8 mouse cellular contexts compared by ENCODE assay signal in genomic region chr17:68837859-68838194, GRCm38 (mm10). TPM values are rescaled to one million over a fixed set of nuclear protein-coding genes. Genes with fewer than 3 reads are reported as not detected.
A peak's percentile ranks its signal among the peaks of the same experiment; 100 is the strongest.
DNase-seq lines count a peak whose midpoint lies in the region; ATAC-seq and TF ChIP-seq lines count a peak whose summit lies in the region.

No protein-coding gene starts in this region.

- H3K36me3 ChIP-seq in kidney, postnatal 0 days (ENCODE audit: insufficient read depth, low read length) = no peaks in the 10 kb centered on the region
- H3K36me3 ChIP-seq in forebrain, embryonic 16.5 days (ENCODE audit: control insufficient read depth, insufficient read depth) = no peaks in the 10 kb centered on the region
- H3K36me3 ChIP-seq in midbrain, embryonic 15.5 days (replicated peaks) = no peaks in the 10 kb centered on the region

- peak overlapping the region; percentile 81 for H3K4me2 ChIP-seq in kidney, postnatal 0 days (ENCODE audit: low read length)
- H3K4me2 ChIP-seq in forebrain, embryonic 16.5 days (ENCODE audit: low read length) = peak overlapping the region; percentile 89
- H3K4me2 ChIP-seq in midbrain, embryonic 15.5 days = peak overlapping the region; percentile 84

- TF ChIP-seq POLR2A in cortical plate, adult 2 months (IDR thresholded peaks at IDR 0.05; ENCODE audit: extremely low read depth, insufficient read depth, low read length) = no peak

- H3K27ac ChIP-seq in kidney, postnatal 0 days = no peak overlapping the region
- H3K27ac ChIP-seq in cortical plate, adult 2 months (ENCODE audit: insufficient read depth, low read length) = peak overlapping the region; percentile 68
- H3K27ac ChIP-seq in forebrain, embryonic 16.5 days (ENCODE audit: low read length) = peak overlapping the region; percentile 33
- peak overlapping the region; percentile 71 for H3K27ac ChIP-seq in midbrain, embryonic 15.5 days

- H3K9me3 ChIP-seq in kidney, postnatal 0 days (replicated peaks; ENCODE audit: low read length) = no peaks in the 10 kb centered on the region
- H3K9me3 ChIP-seq in forebrain, embryonic 16.5 days (ENCODE audit: control insufficient read depth, low read length) = no peaks in the 10 kb centered on the region
- no peaks in the 10 kb centered on the region for H3K9me3 ChIP-seq in midbrain, embryonic 15.5 days

- peak overlapping the region; percentile 45 for H3K4me3 ChIP-seq in kidney, postnatal 0 days (replicated peaks; ENCODE audit: low read depth, low read length)
- peak overlapping the region; percentile 58 for H3K4me3 ChIP-seq in cortical plate, adult 2 months (ENCODE audit: insufficient read depth, low read length)
- peak overlapping the region; percentile 69 for H3K4me3 ChIP-seq in forebrain, embryonic 16.5 days (replicated peaks; ENCODE audit: low read length)
- peak overlapping the region; percentile 86 for H3K4me3 ChIP-seq in midbrain, embryonic 15.5 days

- DNase-seq in kidney, postnatal 0 days (ENCODE audit: low spot score) = no peak
- no peak for DNase-seq in kidney, postnatal 36 days
- no peak for DNase-seq in MN1 (ENCODE audit: low spot score)
- DNase-seq in thymus, adult 18-20 months = no peak

- ATAC-seq in kidney, postnatal 0 days (replicated peaks; ENCODE audit: low FRiP score, low read depth) = no peak
- ATAC-seq in forebrain, embryonic 16.5 days = no peak
- no peak for ATAC-seq in midbrain, embryonic 15.5 days (replicated peaks)
- no peak for ATAC-seq in granulocyte monocyte progenitor cell, adult 5-6 weeks (replicated peaks; ENCODE audit: poor library complexity, severe bottlenecking)

- peaks cover 46% of the 10 kb centered on the region for H3K27me3 ChIP-seq in kidney, postnatal 0 days (ENCODE audit: insufficient read depth, low read length)
- H3K27me3 ChIP-seq in forebrain, embryonic 16.5 days (replicated peaks; ENCODE audit: control insufficient read depth, insufficient read depth, low read length) = peaks cover 12% of the 10 kb centered on the region
- H3K27me3 ChIP-seq in midbrain, embryonic 15.5 days (replicated peaks) = 0 out of 2 replicates have a peak, but pooled peaks cover 7% of the 10 kb centered on the region

- no peak for TF ChIP-seq CTCF in kidney, postnatal 0 days (IDR thresholded peaks at IDR 0.05; ENCODE audit: low read depth)
- no peak for TF ChIP-seq CTCF in cortical plate, adult 2 months (IDR thresholded peaks at IDR 0.05; ENCODE audit: extremely low read depth, insufficient read depth, low read length)

- no peak overlapping the region for H3K9ac ChIP-seq in kidney, postnatal 0 days (ENCODE audit: low read depth, low read length)
- H3K9ac ChIP-seq in forebrain, embryonic 16.5 days (replicated peaks; ENCODE audit: low read depth, low read length) = peak overlapping the region; percentile 81
- peak overlapping the region; percentile 73 for H3K9ac ChIP-seq in midbrain, embryonic 15.5 days

- WGBS in kidney, postnatal 0 days = 19% methylated on average over 4 of the region's 4 CpGs
- 3% methylated on average over 4 of the region's 4 CpGs for WGBS in forebrain, embryonic 16.5 days
- WGBS in midbrain, embryonic 15.5 days = 3% methylated on average over 4 of the region's 4 CpGs

- H3K4me1 ChIP-seq in kidney, postnatal 0 days (replicated peaks; ENCODE audit: insufficient read depth, low read length) = peaks cover 9% of the 10 kb centered on the region
- peaks cover 2% of the 10 kb centered on the region; the same call in 1 of the 2 replicates for H3K4me1 ChIP-seq in cortical plate, adult 2 months (ENCODE audit: control insufficient read depth, insufficient read depth, low read length)
- peaks cover 34% of the 10 kb centered on the region for H3K4me1 ChIP-seq in forebrain, embryonic 16.5 days (replicated peaks; ENCODE audit: control insufficient read depth, insufficient read depth, low read length)
- H3K4me1 ChIP-seq in midbrain, embryonic 15.5 days = peaks cover 30% of the 10 kb centered on the region

RNA-seq across cellular contexts. Expression of gene Tmem200c, which starts 11.4 kb away (rescaled TPM):
- 0.61 and 0.74 TPM in 2 replicates for polyA plus RNA-seq in kidney, postnatal 0 days (2015; fragmentation: Nextera tagmentation; extraction: Ambion mirVana)
- 7.4 and 7.9 TPM in 2 replicates for polyA plus RNA-seq in cortical plate, adult 2 months (2012; rRNA removed)
- polyA plus RNA-seq in forebrain, embryonic 16.5 days (2015; fragmentation: Nextera tagmentation; extraction: Ambion mirVana) = 2.1 and 2.4 TPM in 2 replicates
- 3.2 and 4.2 TPM in 2 replicates for polyA plus RNA-seq in midbrain, embryonic 15.5 days (2015; fragmentation: Nextera tagmentation; extraction: Ambion mirVana)
- not detected in 2 replicates for total RNA-seq in granulocyte monocyte progenitor cell, adult 5-6 weeks (2014; fragmentation: Nextera tagmentation)
- not detected in 2 replicates for total RNA-seq in granulocyte monocyte progenitor cell, adult 5-6 weeks (2017)
